Mouse (Mus musculus): Measurements from ENCODE around the gene Rab11fip4. TPM values are rescaled to one million over a fixed set of nuclear protein-coding genes. Genes with fewer than 3 reads are reported as not detected.

Gene Rab11fip4
- total and polyA plus RNA-seq, 3 experiments: 1.8 to 7.2 (median 2.7) TPM

GRCm38 (mm10) chr11:79713184-79713583 is 122.2 kb downstream of the Rab11fip4 start:
- DNase-seq: peak; percentile 38

- DNase-seq: peak; percentile 37
Measured at GRCm38 (mm10) chr11:79713678-79714077, 122.7 kb downstream of the Rab11fip4 start.

GRCm38 (mm10) chr11:79714082-79714742 is 123.2 kb downstream of the Rab11fip4 start:
- peak; percentile 51 for DNase-seq

- peak; percentile 55 for DNase-seq
Measured at GRCm38 (mm10) chr11:79714743-79715110, 123.7 kb downstream of the Rab11fip4 start.

- peak; percentile 61 for DNase-seq
Measured at GRCm38 (mm10) chr11:79715316-79715715, 124.3 kb downstream of the Rab11fip4 start.

- peak; percentile 58 for DNase-seq
Measured at GRCm38 (mm10) chr11:79715733-79716452, 124.9 kb downstream of the Rab11fip4 start.

GRCm38 (mm10) chr11:79716453-79716749 is 125.4 kb downstream of the Rab11fip4 start:
- DNase-seq: no peak

- no peak for DNase-seq
Measured at GRCm38 (mm10) chr11:79717271-79717670, 126.3 kb downstream of the Rab11fip4 start.

- DNase-seq: peak; percentile 68
Measured at GRCm38 (mm10) chr11:79717801-79718200, 126.8 kb downstream of the Rab11fip4 start.

- no peak for DNase-seq
Measured at GRCm38 (mm10) chr11:79718202-79718601, 127.2 kb downstream of the Rab11fip4 start.

GRCm38 (mm10) chr11:79718829-79719346 is 127.9 kb downstream of the Rab11fip4 start:
- peak; percentile 64 for DNase-seq

GRCm38 (mm10) chr11:79720737-79721136 is 129.7 kb downstream of the Rab11fip4 start:
- DNase-seq: no peak

- DNase-seq: no peak
Measured at GRCm38 (mm10) chr11:79722811-79723210, 131.8 kb downstream of the Rab11fip4 start.

GRCm38 (mm10) chr11:79725005-79725404 is 134.0 kb downstream of the Rab11fip4 start:
- DNase-seq: no peak

- peak; percentile 86 for DNase-seq
Measured at GRCm38 (mm10) chr11:79729231-79730047, 138.4 kb downstream of the Rab11fip4 start.

GRCm38 (mm10) chr11:79730462-79730861 is 139.4 kb downstream of the Rab11fip4 start:
- DNase-seq: no peak

- DNase-seq: no peak
Measured at GRCm38 (mm10) chr11:79731476-79731875, 140.5 kb downstream of the Rab11fip4 start.

- no peak for DNase-seq
Measured at GRCm38 (mm10) chr11:79733013-79733412, 142.0 kb downstream of the Rab11fip4 start.

GRCm38 (mm10) chr11:79736232-79737006 is 145.4 kb downstream of the Rab11fip4 start:
- DNase-seq: peak; percentile 18

- no peak for DNase-seq
Measured at GRCm38 (mm10) chr11:79737126-79737697, 146.2 kb downstream of the Rab11fip4 start.

GRCm38 (mm10) chr11:79737865-79738502 is 147.0 kb downstream of the Rab11fip4 start:
- DNase-seq: no peak
